Mouse (Mus musculus): ENCODE data around the gene Inhbb.

Gene Inhbb

DNA sequence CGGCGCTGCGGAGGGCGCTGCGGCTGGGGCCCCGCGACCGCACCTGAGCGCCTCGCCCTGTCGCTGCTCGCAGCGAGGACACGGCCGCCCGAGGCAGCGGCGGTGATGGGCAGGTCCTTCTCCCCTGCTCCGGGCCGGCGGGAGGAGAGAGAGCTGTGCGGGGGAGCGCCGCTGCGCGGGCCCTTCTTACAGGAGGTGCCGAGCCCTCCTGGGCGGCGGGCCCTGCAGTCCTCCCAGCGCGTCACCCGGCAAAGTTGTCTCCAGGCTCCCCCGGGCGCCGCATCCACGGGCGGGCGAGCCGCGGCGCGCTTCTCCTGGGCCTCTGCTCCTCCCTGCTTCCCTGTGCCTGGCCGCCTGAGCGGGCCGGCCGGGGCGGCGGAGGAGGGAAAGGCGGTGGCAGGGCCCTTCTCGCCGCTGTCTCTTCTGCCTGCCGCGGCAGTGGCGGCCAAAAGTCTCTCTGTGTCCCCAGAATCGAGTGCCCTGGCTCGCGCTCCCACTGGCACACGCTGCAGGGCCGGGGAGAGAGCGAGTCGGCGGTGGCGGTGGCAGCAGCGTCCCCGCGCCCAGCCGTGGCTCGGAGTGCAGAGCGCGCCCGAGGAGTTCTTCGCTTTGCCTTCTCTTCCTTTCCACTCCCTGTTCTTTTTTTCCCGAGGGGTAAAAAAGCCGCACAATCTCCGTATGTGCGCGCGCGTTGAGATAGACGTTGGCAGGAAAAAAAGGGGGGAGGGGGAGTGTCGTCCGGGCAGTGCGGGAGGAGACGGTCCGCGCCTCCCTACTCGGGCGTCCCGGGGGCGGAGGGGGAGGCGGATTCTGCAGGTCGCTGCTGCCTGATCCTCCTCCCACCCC lies at the start of gene Inhbb:
TSS of gene Inhbb (minus strand) at position 673 of the 846 bp plus-strand sequence.
- DNase-seq (ENCODE audit: low spot score in 2 of 2) = no peak

DNA sequence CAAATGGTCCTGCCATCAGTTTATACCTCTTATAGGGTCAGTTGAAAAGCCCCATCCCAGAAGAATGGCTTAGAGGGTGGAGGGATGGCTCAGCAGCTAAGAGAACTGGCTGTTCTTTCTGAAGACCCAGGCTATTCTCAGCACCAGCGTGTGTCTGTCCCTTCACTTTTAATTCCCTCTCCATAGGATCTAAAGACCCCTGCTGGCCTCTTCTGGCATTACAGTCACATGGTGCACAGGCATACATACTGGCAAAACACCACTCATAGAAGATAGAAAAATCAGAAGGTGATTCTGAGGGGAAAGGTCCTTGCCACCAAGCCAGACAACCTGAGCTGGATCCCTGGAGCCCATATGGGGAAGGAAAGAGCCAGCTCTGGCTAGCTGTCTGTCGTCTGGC lies 41.3 kb upstream of the Inhbb start:
- DNase-seq (ENCODE audit: low spot score in 2 of 2) = peak in 1 of 2 experiments; percentile 21

- no peak for DNase-seq (ENCODE audit: low spot score in 2 of 2)
Observed at GRCm38 (mm10) chr1:119460062-119460461, 38.0 kb upstream of the Inhbb start.

DNA sequence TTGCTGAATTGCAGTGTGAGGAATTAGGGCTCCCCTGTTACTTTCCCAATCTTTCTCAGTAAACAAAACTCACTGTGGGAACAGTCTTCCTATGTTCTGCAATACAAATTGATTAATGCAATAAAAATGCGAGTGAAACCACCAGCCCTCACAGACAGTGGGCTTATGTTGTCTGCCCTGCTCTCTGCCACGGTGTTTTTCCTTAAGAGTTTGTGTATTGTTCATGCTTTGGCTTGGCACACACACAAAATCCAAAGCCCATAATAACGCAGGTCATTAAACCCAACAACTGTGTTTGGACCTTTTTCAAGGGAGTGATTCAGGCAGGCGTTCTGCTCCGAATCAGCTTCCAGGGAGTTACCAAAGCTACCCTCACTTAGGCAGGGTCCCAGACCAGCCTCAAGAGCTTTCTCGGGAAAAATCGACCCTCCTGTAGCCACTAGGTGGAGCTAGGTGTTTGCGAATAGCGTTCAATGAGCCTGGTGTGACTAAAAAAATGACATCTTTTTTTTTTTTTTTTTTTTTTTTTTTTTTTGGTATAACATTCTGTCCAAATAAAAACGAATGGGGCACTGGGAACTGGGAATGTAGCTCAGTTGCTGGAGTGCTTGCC lies 36.1 kb upstream of the Inhbb start:
- DNase-seq (ENCODE audit: low spot score in 2 of 2) = peak; percentile 25 to 32

- DNase-seq (ENCODE audit: low spot score in 2 of 2) = no peak
Observed at GRCm38 (mm10) chr1:119457528-119457855, 35.4 kb upstream of the Inhbb start.

DNA sequence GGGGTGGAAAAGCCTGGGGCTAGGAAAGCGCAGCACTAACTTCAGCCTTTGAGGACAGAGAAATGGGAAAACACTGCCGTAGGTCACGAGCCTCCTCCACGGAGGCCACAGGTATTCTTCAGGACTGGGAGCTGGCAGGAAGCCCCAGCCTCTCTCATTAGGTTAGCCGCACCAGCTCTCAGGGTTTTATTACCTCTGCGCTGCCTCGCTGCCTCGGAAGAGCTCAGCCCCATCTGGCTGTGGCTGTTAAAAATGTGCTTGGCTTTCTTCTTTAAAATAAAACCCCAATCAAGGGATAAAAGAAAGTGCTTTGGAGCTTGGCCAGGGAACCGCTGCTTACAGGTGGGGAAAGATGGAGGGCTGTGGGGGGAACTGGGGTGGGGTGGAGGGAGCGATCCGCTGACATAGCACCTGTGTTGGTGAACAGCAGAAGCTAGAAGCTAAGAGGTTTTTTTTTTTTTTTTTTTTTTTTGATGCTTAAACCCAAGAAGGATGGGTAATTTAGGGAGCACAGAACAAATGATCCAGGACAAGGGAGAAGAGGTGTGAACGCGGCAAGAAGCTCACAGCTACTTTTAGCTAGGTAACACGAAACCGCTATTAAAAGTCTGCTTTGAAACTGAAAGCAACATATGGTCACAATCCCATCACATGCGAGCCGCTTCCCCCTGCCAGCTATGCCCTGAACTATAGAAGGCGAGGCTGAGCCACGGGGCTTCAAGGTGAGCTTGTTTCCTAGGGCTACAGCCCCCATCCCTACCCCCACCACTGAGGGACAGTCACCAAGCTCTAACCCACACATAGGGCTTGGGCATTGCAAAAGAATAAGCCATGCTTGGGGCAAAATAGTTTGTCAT lies 34.9 kb upstream of the Inhbb start:
- peak in 1 of 2 experiments; percentile 2 for DNase-seq (ENCODE audit: low spot score in 2 of 2)

- DNase-seq (ENCODE audit: low spot score in 2 of 2) = no peak
Observed at GRCm38 (mm10) chr1:119453731-119454130, 31.7 kb upstream of the Inhbb start.

DNA sequence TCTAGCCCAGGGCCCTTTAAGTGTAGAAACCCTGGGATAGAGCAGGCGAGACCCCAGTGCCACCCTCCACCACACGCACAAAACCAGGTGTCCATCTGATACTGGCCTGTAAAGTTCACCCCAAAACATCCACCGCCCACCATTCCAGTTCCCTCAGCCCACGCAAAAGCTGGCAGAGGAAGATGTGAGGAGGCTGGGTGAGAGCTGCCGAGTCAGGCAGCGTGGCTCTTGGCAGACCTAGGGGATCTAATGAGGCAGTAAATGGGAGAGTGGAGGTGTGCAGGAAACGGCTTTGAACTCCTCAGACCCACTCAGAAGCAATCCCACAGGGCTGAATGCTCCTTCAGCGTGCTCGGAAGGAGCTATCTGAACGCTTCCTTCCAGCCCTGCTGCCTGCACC lies 29.4 kb upstream of the Inhbb start:
- no peak for DNase-seq (ENCODE audit: low spot score in 2 of 2)

DNA sequence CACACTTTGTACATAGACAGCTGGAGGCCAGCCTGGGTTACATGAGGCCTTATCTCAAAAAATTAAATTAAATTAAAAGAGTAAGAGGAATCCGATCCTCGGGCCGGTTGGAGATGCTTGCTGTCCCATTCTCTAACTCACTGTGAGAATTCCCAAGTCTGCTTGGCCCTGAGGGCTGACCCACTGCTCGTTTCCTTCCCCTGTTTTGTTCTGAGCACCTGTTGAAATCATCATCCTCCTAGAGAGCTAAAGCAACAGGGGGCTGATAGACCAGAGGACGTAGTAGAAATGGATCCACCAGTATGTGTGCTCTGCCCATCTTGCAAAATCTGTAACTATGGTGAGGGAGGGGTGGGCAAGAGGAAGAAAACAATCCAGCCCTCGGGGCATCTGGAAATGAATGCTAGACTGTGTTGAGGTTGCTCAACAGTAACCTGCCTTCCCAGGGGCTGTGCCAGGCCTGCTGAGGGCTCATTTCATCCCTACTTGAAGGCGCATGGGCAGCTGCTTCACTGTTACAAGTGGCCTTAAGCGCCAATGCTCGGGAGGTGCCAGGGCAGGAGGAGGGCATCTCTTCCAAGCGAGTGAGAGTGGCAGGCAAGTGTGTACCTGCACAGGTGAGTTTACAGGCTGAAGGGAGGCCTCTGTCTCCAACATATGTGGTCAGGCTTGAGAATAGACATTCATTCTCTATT lies 28.8 kb upstream of the Inhbb start:
- no peak for DNase-seq (ENCODE audit: low spot score in 2 of 2)

DNA sequence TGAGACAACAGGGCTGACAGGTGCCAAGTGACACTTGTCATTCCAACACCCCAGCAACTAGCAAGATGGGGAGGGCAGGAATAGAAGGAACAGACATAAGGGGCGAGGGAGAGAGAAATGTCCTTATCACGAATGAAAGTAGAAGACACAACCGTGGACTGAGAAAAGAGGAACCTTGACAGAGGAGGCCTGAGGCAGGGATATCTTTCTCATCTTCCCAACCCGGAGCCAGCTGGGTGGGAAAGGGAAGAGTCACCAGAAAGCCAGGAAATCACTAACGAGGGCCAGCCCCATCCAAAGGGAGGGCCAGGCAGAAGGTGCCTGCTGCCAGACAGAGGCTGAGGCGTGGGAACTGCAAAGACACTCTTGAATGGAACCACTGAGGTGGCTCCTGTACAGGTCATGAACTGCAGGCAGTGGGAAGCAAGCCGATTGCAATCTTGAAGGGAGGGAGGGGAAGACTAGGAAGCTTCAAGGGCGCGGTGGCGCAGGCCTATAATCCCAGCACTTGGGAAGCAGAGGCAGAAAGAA lies 24.8 kb upstream of the Inhbb start:
- no peak for DNase-seq (ENCODE audit: low spot score in 2 of 2)

- no peak for DNase-seq (ENCODE audit: low spot score in 2 of 2)
Observed at GRCm38 (mm10) chr1:119443591-119444350, 21.7 kb upstream of the Inhbb start.

- no peak for DNase-seq (ENCODE audit: low spot score in 2 of 2)
Observed at GRCm38 (mm10) chr1:119442901-119443300, 20.9 kb upstream of the Inhbb start.

GRCm38 (mm10) chr1:119438105-119438637 lies 16.1 kb upstream of the Inhbb start:
- no peak for DNase-seq (ENCODE audit: low spot score in 2 of 2)

DNA sequence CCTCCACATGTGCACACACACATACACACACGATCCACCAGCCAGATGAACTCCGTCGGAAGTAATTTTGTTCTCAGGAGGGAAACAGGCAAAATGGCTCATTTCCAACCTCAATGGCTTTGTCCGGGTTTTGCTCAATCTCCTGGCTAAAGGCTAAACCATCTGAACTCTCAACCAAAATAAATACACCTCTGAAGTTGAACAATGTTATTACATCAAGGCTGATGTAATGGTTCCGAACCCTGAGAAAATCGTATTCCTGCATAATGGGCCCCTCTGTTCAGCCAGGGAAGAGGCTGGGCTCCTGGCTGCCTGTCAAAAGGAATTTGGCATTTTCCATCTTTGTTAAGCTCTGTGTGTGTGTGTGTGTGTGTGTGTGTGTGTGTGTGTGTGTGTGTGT lies 15.4 kb upstream of the Inhbb start:
- no peak for DNase-seq (ENCODE audit: low spot score in 2 of 2)

- DNase-seq (ENCODE audit: low spot score in 2 of 2) = no peak
Observed at GRCm38 (mm10) chr1:119424141-119424860, 2.3 kb upstream of the Inhbb start.

DNA sequence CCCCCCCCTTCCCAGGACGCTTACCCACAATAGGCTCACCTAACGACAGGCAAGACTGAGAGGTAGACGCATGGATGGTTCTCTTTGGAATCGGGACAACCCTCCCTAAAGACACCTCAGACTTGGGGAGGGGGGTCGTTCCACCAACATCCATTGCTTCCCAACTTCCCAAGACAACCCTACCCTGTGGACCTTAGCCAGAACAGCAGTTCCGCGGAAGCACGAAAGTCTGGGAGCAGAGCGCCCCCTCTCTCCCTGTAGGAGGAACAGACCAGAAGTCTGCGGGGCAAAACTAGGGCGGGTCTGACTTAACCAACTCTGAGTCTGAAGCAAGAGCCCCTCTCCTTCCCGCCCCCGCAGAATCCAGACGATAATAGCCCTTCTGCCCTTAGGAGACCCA lies 1.5 kb upstream of the Inhbb start:
- no peak for DNase-seq (ENCODE audit: low spot score in 2 of 2)

DNA sequence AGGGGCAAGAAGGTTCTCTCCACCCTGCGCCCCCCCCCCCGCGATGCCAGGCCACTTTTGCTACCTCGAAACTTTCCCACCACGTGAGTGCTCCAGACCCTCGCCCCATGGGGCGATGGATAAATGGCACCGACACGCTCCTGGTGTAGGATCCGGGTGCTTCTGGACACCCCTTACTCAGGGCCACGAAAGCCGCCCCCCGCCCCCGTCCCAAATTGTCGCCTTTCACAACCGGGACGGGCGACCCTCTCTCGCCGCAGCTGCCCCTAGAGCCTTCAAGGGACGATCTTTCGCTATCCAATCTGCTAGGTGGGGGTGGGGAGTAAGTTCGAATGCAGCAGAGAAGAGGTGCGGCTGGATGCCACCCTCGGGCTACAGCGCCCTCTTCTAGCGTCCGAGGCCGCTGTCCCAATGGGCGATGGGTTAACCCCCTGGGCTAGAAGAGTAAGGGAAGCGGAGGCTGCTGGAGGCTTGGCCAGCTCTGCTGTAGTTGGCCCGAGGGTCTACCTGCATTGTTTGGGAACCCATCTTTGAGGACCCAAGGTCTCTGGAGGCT lies 490 bp upstream of the Inhbb start:
- DNase-seq (ENCODE audit: low spot score in 2 of 2) = no peak

- no peak for DNase-seq (ENCODE audit: low spot score in 2 of 2)
Observed at GRCm38 (mm10) chr1:119420984-119421575, 968 bp downstream of the Inhbb start.
